Mouse (Mus musculus) layer of hippocampus, adult 6 months (tissue): ENCODE data around the gene Plrg1. TPM values are rescaled to one million over a fixed set of nuclear protein-coding genes. Genes with fewer than 3 reads are reported as not detected.

Experiments used
- long read RNA-seq, 2 experiments: library from polyadenylated mRNA; unstranded; transcript quantifications; one replicate each; pipeline ENCODE4 v2.0.0; 2019 to 2020
- polyA plus RNA-seq: library from polyadenylated mRNA; unstranded; fragments of <200 nt; fragmentation: Nextera tagmentation; gene quantifications from 2 replicates; pipeline ENCODE4 v1.2.3, GENCODE M21; 2021

Plrg1 gene
- polyA plus RNA-seq, result 50.5 and 51.1 TPM in 2 replicates
- long read RNA-seq, experiment 1, transcript Plrg1-204 (15 exons, 1,851 nt), result major isoform, 83 of 100 reads
- long read RNA-seq, experiment 1, partial matches to known transcripts, result 15 of 100 reads
- long read RNA-seq, experiment 1, other reads (novel, unspliced or antisense), result 2 of 100 reads
- long read RNA-seq, experiment 2, transcript Plrg1-204 (15 exons, 1,851 nt), result major isoform, 288 of 300 reads
- long read RNA-seq, experiment 2, partial matches to known transcripts, result 4 of 300 reads
- long read RNA-seq, experiment 2, other reads (novel, unspliced or antisense), result 8 of 300 reads

GRCm38 (mm10) chr3:83055281-83056038 lies at the start of gene Plrg1:
Plrg1 (plus strand) TSS chr3:83055522.

GRCm38 (mm10) chr3:83007557-83007956 lies 47.8 kb upstream of the Plrg1 start, which contains the start of gene Fgg:
Fgg (plus strand) TSS chr3:83007724.

GRCm38 (mm10) chr3:83025475-83026301 lies 29.6 kb upstream of the Plrg1 start, which contains the start of gene Fga:
Fga (plus strand) TSS chr3:83026076.

GRCm38 (mm10) chr3:83049680-83050079 lies 5.6 kb upstream of the Plrg1 start, which contains the start of gene Fgb:
Fgb (minus strand) TSS chr3:83049863.

Other genes with a start within 250 kb of the Plrg1 start
- gene Rbm46, start 179.0 kb upstream of the Plrg1 start, polyA plus RNA-seq, result 0.78 and 1.1 TPM in 2 replicates
- gene Lrat, start 151.5 kb upstream of the Plrg1 start, polyA plus RNA-seq, result 0.03 and 0.04 TPM in 2 replicates
- 0.18 and 0.46 TPM in 2 replicates for gene Fgg, start 47.8 kb upstream of the Plrg1 start, polyA plus RNA-seq
- gene Fga, start 29.4 kb upstream of the Plrg1 start, polyA plus RNA-seq, result not detected in 2 replicates
- not detected in 2 replicates for gene Fgb, start 5.7 kb upstream of the Plrg1 start, polyA plus RNA-seq
- gene Dchs2, start 72.4 kb downstream of the Plrg1 start, polyA plus RNA-seq, result 0.31 and 0.38 TPM in 2 replicates